Mouse (Mus musculus) frontal cortex, postnatal 25 days (tissue): ENCODE measurements around the gene Tpcn2.
A peak's percentile ranks its signal among the peaks of the same experiment; 100 is the strongest.

Source experiments
- DNase-seq, 2 experiments: peaks; one replicate each; pipeline ENCODE4 v3.0.0; 2022; ENCODE audit warnings: low spot score in 2 of 2

Tpcn2 gene

GRCm38 (mm10) chr7:145299562-145300320 lies 15.9 kb upstream of the Tpcn2 start:
- no peak for DNase-seq

- DNase-seq: no peak
Measured at GRCm38 (mm10) chr7:145298666-145299490, 15.1 kb upstream of the Tpcn2 start.

- DNase-seq: no peak
Measured at GRCm38 (mm10) chr7:145293859-145294258, 10.0 kb upstream of the Tpcn2 start.

- DNase-seq: no peak
Measured at GRCm38 (mm10) chr7:145292726-145293125, 8.9 kb upstream of the Tpcn2 start.

GRCm38 (mm10) chr7:145291847-145292246 lies 8.0 kb upstream of the Tpcn2 start:
- DNase-seq: no peak

- no peak for DNase-seq
Measured at GRCm38 (mm10) chr7:145289302-145289701, 5.5 kb upstream of the Tpcn2 start.

GRCm38 (mm10) chr7:145287410-145287809 lies 3.6 kb upstream of the Tpcn2 start:
- DNase-seq: no peak

GRCm38 (mm10) chr7:145285476-145285875 lies 1.7 kb upstream of the Tpcn2 start:
- no peak for DNase-seq

- DNase-seq: no peak
Measured at GRCm38 (mm10) chr7:145284293-145284692, 482 bp upstream of the Tpcn2 start.

GRCm38 (mm10) chr7:145283041-145283440 lies 770 bp downstream of the Tpcn2 start:
- DNase-seq: no peak

GRCm38 (mm10) chr7:145281396-145281795 lies 2.4 kb downstream of the Tpcn2 start:
- no peak for DNase-seq

- no peak for DNase-seq
Measured at GRCm38 (mm10) chr7:145275488-145275887, 8.3 kb downstream of the Tpcn2 start.

- DNase-seq: no peak
Measured at GRCm38 (mm10) chr7:145270955-145271354, 12.9 kb downstream of the Tpcn2 start.

GRCm38 (mm10) chr7:145268890-145269289 lies 14.9 kb downstream of the Tpcn2 start:
- no peak for DNase-seq

- no peak for DNase-seq
Measured at GRCm38 (mm10) chr7:145266011-145266410, 17.8 kb downstream of the Tpcn2 start.

- DNase-seq: no peak
Measured at GRCm38 (mm10) chr7:145264202-145264601, 19.6 kb downstream of the Tpcn2 start.

- DNase-seq: no peak
Measured at GRCm38 (mm10) chr7:145256092-145256491, 27.7 kb downstream of the Tpcn2 start.

- DNase-seq: no peak
Measured at GRCm38 (mm10) chr7:145253986-145254630, 29.7 kb downstream of the Tpcn2 start.

GRCm38 (mm10) chr7:145252715-145253476 lies 30.9 kb downstream of the Tpcn2 start:
- peak; percentile 66 to 67 for DNase-seq

GRCm38 (mm10) chr7:145250225-145250624 lies 33.6 kb downstream of the Tpcn2 start:
- no peak for DNase-seq

- DNase-seq: no peak
Measured at GRCm38 (mm10) chr7:145248911-145249310, 34.9 kb downstream of the Tpcn2 start.
